Mouse (Mus musculus) olfactory bulb, adult 2 months (tissue): Measurements from ENCODE around the gene Taf13. TPM values are rescaled to one million over a fixed set of nuclear protein-coding genes. Genes with fewer than 3 reads are reported as not detected.

Experiments used
- H3K27ac ChIP-seq: fragments of 200-500 bp; 2 replicates; pipeline ENCODE4 v1.5.1; 2012; ENCODE audit warnings: low read depth, low read length; ENCODE audit not compliant: insufficient read depth
- H3K4me1 ChIP-seq: fragments of 200-500 bp; 2 replicates; pipeline ENCODE4 v1.6.1; 2012; ENCODE audit warnings: low read length; ENCODE audit not compliant: control insufficient read depth, insufficient read depth
- H3K4me3 ChIP-seq: fragments of 200-500 bp; 2 replicates; pipeline ENCODE4 v1.5.1; 2012; ENCODE audit warnings: mild to moderate bottlenecking, low read depth, low read length, moderate library complexity; ENCODE audit not compliant: insufficient read depth
- CTCF ChIP-seq: fragments of 200-500 bp; IDR thresholded peaks from 2 replicates; pipeline ENCODE4 v1.5.1; 2012; ENCODE audit warnings: low read depth, mild to moderate bottlenecking, low read length, moderate library complexity; ENCODE audit not compliant: insufficient read depth
- POLR2A ChIP-seq: fragments of 200-500 bp; IDR thresholded peaks from 2 replicates; pipeline ENCODE4 v1.6.1; 2012; ENCODE audit warnings: mild to moderate bottlenecking, low read depth, low read length, moderate library complexity; ENCODE audit not compliant: insufficient read depth
- WGBS: fragments of 180-500 bp; shearing (Covaris S2); methylation state at CpG from one replicate; pipeline ENCODE4 v1.1.7; 2018; 5-methylcytosine and 5-hydroxymethylcytosine counted together
- polyA plus RNA-seq: library from polyadenylated mRNA; stranded (reverse); fragments of >200 nt; gene quantifications from 2 replicates; pipeline ENCODE4 v1.2.4, GENCODE M21; 2012; ENCODE audit warnings: low replicate concordance; ENCODE audit not compliant: missing spikeins, insufficient read depth, insufficient read length

The Taf13 gene
- polyA plus RNA-seq, 1 experiment = not detected

- Histone ChIP-seq H3K27ac (no peak overlapping the region), H3K4me3 (peak overlapping the region; percentile 41), H3K4me1 (peaks cover 4% of the 10 kb centered on the region; the same call in 1 of the 2 replicates)
- WGBS = 5% methylated on average over 17 of the region's 17 CpGs
- TF ChIP-seq POLR2A = no peak
- peak; percentile 84 for TF ChIP-seq CTCF
These were observed 34.2 kb upstream of the Taf13 start for GRCm38 (mm10) chr3:108537303-108537702.

- TF ChIP-seq CTCF = no peak
- TF ChIP-seq POLR2A = no peak
- peaks cover 2% of the 10 kb centered on the region; the same call in 1 of the 2 replicates for H3K4me1 ChIP-seq
- 87% methylated on average over 11 of the region's 11 CpGs for WGBS
- no peak overlapping the region for H3K4me3 ChIP-seq
- H3K27ac ChIP-seq = no peak overlapping the region
These were observed 29.2 kb upstream of the Taf13 start for GRCm38 (mm10) chr3:108542299-108542698.

- Histone ChIP-seq H3K27ac (peak overlapping the region; percentile 70), H3K4me3 (peak overlapping the region; percentile 83), H3K4me1 (no peaks in the 10 kb centered on the region)
- WGBS = under 1% methylated on average over 42 of the region's 42 CpGs
- no peak for TF ChIP-seq CTCF
- no peak for TF ChIP-seq POLR2A
These were observed 17.4 kb upstream of the Taf13 start for GRCm38 (mm10) chr3:108554111-108554561.

GRCm38 (mm10) chr3:108554587-108555312 is 16.7 kb upstream of the Taf13 start:
- H3K4me1 ChIP-seq = no peaks in the 10 kb centered on the region
- TF ChIP-seq CTCF (0 out of 2 replicates have a peak, but pooled peaks have one; percentile 11), POLR2A (peak; percentile 100)
- 17% methylated on average over 21 of the region's 22 CpGs for WGBS
- H3K4me3 ChIP-seq = peak overlapping the region; percentile 83
- peak overlapping the region; percentile 70 for H3K27ac ChIP-seq

GRCm38 (mm10) chr3:108557888-108558287 is 13.6 kb upstream of the Taf13 start:
- no peak overlapping the region for H3K4me3 ChIP-seq
- peaks cover 5% of the 10 kb centered on the region for H3K4me1 ChIP-seq
- 93% methylated on average over 4 of the region's 4 CpGs for WGBS
- TF ChIP-seq CTCF (no peak), POLR2A (no peak)
- no peak overlapping the region for H3K27ac ChIP-seq

- Histone ChIP-seq H3K4me3 (peak within 1 kb of the TSS; percentile 92), H3K4me1 (peaks cover 5% of the 10 kb centered on the region), H3K27ac (peak within 1 kb of the TSS; percentile 87)
- under 1% methylated on average over 45 of the region's 45 CpGs for WGBS
- TF ChIP-seq CTCF = no peak
- TF ChIP-seq POLR2A = peak; percentile 35; the same call in 1 of the 2 replicates
These were observed 9.3 kb upstream of the Taf13 start, which contains the start of gene Tmem167b for GRCm38 (mm10) chr3:108562133-108562730. Tmem167b (minus strand) TSS chr3:108562466.

GRCm38 (mm10) chr3:108562777-108563271 is 8.7 kb upstream of the Taf13 start:
- under 1% methylated on average over 15 of the region's 15 CpGs for WGBS
- Histone ChIP-seq H3K4me3 (no peak overlapping the region), H3K4me1 (peaks cover 5% of the 10 kb centered on the region), H3K27ac (peak overlapping the region; percentile 77)
- TF ChIP-seq POLR2A (no peak), CTCF (no peak)

GRCm38 (mm10) chr3:108563309-108563708 is 8.2 kb upstream of the Taf13 start:
- Histone ChIP-seq H3K4me1 (peaks cover 5% of the 10 kb centered on the region), H3K4me3 (no peak overlapping the region), H3K27ac (peak overlapping the region; percentile 77; the same call in 1 of the 2 replicates)
- 3% methylated on average over 4 of the region's 4 CpGs for WGBS
- TF ChIP-seq POLR2A = no peak
- TF ChIP-seq CTCF = no peak
